Comparison of ENCODE assay signal across 27 mouse cellular contexts in genomic region chr2:92632027-92632426, GRCm38 (mm10). TPM values are rescaled to one million over a fixed set of nuclear protein-coding genes. Genes with fewer than 3 reads are reported as not detected.
DNase-seq lines count a peak whose midpoint lies in the region; ATAC-seq lines count a peak whose summit lies in the region.
"Had no signal": no experiment of that assay in that cellular context is flagged by ENCODE, and none has a peak within 500 bp of the region (broad histone marks: within the 10 kb centered on the region; RNA-seq: fewer than 3 reads in every experiment).

No protein-coding gene starts in this region.

- peak; percentile 64 for ATAC-seq in hindbrain, embryonic 16.5 days
- no peak for ATAC-seq in hindbrain, embryonic 11.5 days (ENCODE audit: low FRiP score)
- 0 out of 2 replicates have a peak, but pooled peaks have one; percentile 39 for ATAC-seq in midbrain, embryonic 15.5 days (replicated peaks)
- ATAC-seq in liver, embryonic 11.5 days (replicated peaks; ENCODE audit: low FRiP score), result no peak
- ATAC-seq: activated CD4-positive, CD25-positive, alpha-beta regulatory T cell, adult 4 months; CD4-positive, CD25-positive, alpha-beta regulatory T cell, adult 4 months; forebrain, embryonic 13.5 days; forebrain, embryonic 16.5 days; inflammation-experienced regulatory T-cells, adult 6 months; intestine, embryonic 16.5 days had no signal

- no peaks in the 10 kb centered on the region for H3K27me3 ChIP-seq in hindbrain, embryonic 16.5 days (replicated peaks; ENCODE audit: control insufficient read depth, insufficient read depth, low read length)
- no peaks in the 10 kb centered on the region for H3K27me3 ChIP-seq in hindbrain, embryonic 11.5 days (ENCODE audit: control insufficient read depth, insufficient read depth, low read length)
- H3K27me3 ChIP-seq in midbrain, embryonic 15.5 days (replicated peaks), result no peaks in the 10 kb centered on the region
- no peaks in the 10 kb centered on the region for H3K27me3 ChIP-seq in midbrain, embryonic 10.5 days (ENCODE audit: low read depth, poor library complexity, severe bottlenecking)
- no peaks in the 10 kb centered on the region for H3K27me3 ChIP-seq in liver, embryonic 11.5 days (replicated peaks; ENCODE audit: control insufficient read depth, insufficient read depth, low read length)
- H3K27me3 ChIP-seq: forebrain, embryonic 13.5 days; heart, embryonic 13.5 days; hindbrain, embryonic 13.5 days had no signal

- H3K4me1 ChIP-seq in hindbrain, embryonic 16.5 days (ENCODE audit: control insufficient read depth, insufficient read depth, low read depth, low read length), result no peaks in the 10 kb centered on the region; the same call in 1 of the 2 replicates
- no peaks in the 10 kb centered on the region for H3K4me1 ChIP-seq in hindbrain, embryonic 11.5 days (replicated peaks; ENCODE audit: control insufficient read depth, insufficient read depth, low read length)
- peaks cover 5% of the 10 kb centered on the region for H3K4me1 ChIP-seq in midbrain, embryonic 15.5 days
- H3K4me1 ChIP-seq in midbrain, embryonic 10.5 days, result peaks cover 9% of the 10 kb centered on the region; the same call in 1 of the 2 replicates
- no peaks in the 10 kb centered on the region for H3K4me1 ChIP-seq in liver, embryonic 11.5 days (replicated peaks; ENCODE audit: control insufficient read depth, insufficient read depth, low read length)
- H3K4me1 ChIP-seq: forebrain, embryonic 13.5 days; heart, embryonic 10.5 days; heart, embryonic 13.5 days had no signal

- H3K27ac ChIP-seq in hindbrain, embryonic 16.5 days (ENCODE audit: low read depth, low read length), result no peak overlapping the region
- no peak overlapping the region for H3K27ac ChIP-seq in hindbrain, embryonic 11.5 days (ENCODE audit: low read depth, low read length)
- no peak overlapping the region for H3K27ac ChIP-seq in midbrain, embryonic 15.5 days
- H3K27ac ChIP-seq in midbrain, embryonic 10.5 days (replicated peaks), result no peak overlapping the region
- no peak overlapping the region for H3K27ac ChIP-seq in liver, embryonic 11.5 days (ENCODE audit: low read depth, low read length)
- H3K27ac ChIP-seq: forebrain, embryonic 10.5 days; forebrain, embryonic 13.5 days; heart, adult 2 months; heart, embryonic 10.5 days; heart, embryonic 13.5 days; hindbrain, embryonic 13.5 days had no signal

- WGBS in hindbrain, embryonic 16.5 days, result 34% methylated on average over 1 of the region's 1 CpGs
- 65% methylated on average over 1 of the region's 1 CpGs for WGBS in hindbrain, embryonic 11.5 days
- whole genome bisulfite sequencing in midbrain, embryonic 15.5 days, result 49% methylated on average over 1 of the region's 1 CpGs
- 75% methylated on average over 1 of the region's 1 CpGs for WGBS in midbrain, embryonic 10.5 days
- WGBS in liver, embryonic 11.5 days, result 66% methylated on average over 1 of the region's 1 CpGs

- no peaks in the 10 kb centered on the region for H3K9me3 ChIP-seq in hindbrain, embryonic 16.5 days (ENCODE audit: control insufficient read depth, low read length)
- no peaks in the 10 kb centered on the region for H3K9me3 ChIP-seq in hindbrain, embryonic 11.5 days (ENCODE audit: control insufficient read depth, low read length)
- H3K9me3 ChIP-seq in midbrain, embryonic 15.5 days, result no peaks in the 10 kb centered on the region
- H3K9me3 ChIP-seq in midbrain, embryonic 10.5 days (replicated peaks), result no peaks in the 10 kb centered on the region
- H3K9me3 ChIP-seq in liver, embryonic 11.5 days (ENCODE audit: control insufficient read depth, low read length), result no peaks in the 10 kb centered on the region
- H3K9me3 ChIP-seq: forebrain, embryonic 10.5 days; forebrain, embryonic 13.5 days; heart, embryonic 10.5 days; heart, embryonic 13.5 days; hindbrain, embryonic 13.5 days had no signal

- no peaks in the 10 kb centered on the region for H3K36me3 ChIP-seq in hindbrain, embryonic 16.5 days (ENCODE audit: control insufficient read depth, insufficient read depth, low read length)
- no peaks in the 10 kb centered on the region for H3K36me3 ChIP-seq in hindbrain, embryonic 11.5 days (ENCODE audit: control insufficient read depth, insufficient read depth, low read length)
- no peaks in the 10 kb centered on the region for H3K36me3 ChIP-seq in midbrain, embryonic 15.5 days (replicated peaks)
- no peaks in the 10 kb centered on the region for H3K36me3 ChIP-seq in midbrain, embryonic 10.5 days
- no peaks in the 10 kb centered on the region for H3K36me3 ChIP-seq in liver, embryonic 11.5 days (ENCODE audit: control insufficient read depth, insufficient read depth, low read length)
- H3K36me3 ChIP-seq: forebrain, embryonic 10.5 days; heart, embryonic 10.5 days; heart, embryonic 13.5 days; hindbrain, embryonic 13.5 days had no signal

- H3K4me3 ChIP-seq in hindbrain, embryonic 16.5 days (ENCODE audit: low read length), result no peak overlapping the region
- H3K4me3 ChIP-seq in hindbrain, embryonic 11.5 days (ENCODE audit: low read depth, low read length), result no peak overlapping the region
- no peak overlapping the region for H3K4me3 ChIP-seq in midbrain, embryonic 15.5 days
- H3K4me3 ChIP-seq in midbrain, embryonic 10.5 days, result no peak overlapping the region
- no peak overlapping the region for H3K4me3 ChIP-seq in liver, embryonic 11.5 days (ENCODE audit: low read depth, low read length)
- H3K4me3 ChIP-seq: forebrain, embryonic 10.5 days; forebrain, embryonic 13.5 days; heart, adult 2 months; heart, embryonic 10.5 days; heart, embryonic 13.5 days; hindbrain, embryonic 13.5 days had no signal

- no peak overlapping the region for H3K9ac ChIP-seq in hindbrain, embryonic 16.5 days (ENCODE audit: low read depth, low read length)
- H3K9ac ChIP-seq in hindbrain, embryonic 11.5 days (ENCODE audit: low read depth, low read length), result no peak overlapping the region
- H3K9ac ChIP-seq in midbrain, embryonic 15.5 days, result no peak overlapping the region
- H3K9ac ChIP-seq in liver, embryonic 11.5 days (ENCODE audit: low read depth, low read length), result no peak overlapping the region
- H3K9ac ChIP-seq: forebrain, embryonic 13.5 days; heart, embryonic 13.5 days; hindbrain, embryonic 13.5 days had no signal

- no peak overlapping the region for H3K4me2 ChIP-seq in hindbrain, embryonic 16.5 days (ENCODE audit: low read length)
- no peak overlapping the region for H3K4me2 ChIP-seq in hindbrain, embryonic 11.5 days (replicated peaks; ENCODE audit: low read depth, low read length)
- H3K4me2 ChIP-seq in midbrain, embryonic 15.5 days, result no peak overlapping the region
- H3K4me2 ChIP-seq in liver, embryonic 11.5 days, result no peak overlapping the region
- H3K4me2 ChIP-seq: forebrain, embryonic 13.5 days; heart, embryonic 13.5 days; hindbrain, embryonic 13.5 days had no signal

- DNase-seq in hindbrain, embryonic 11.5 days (ENCODE audit: low spot score), result no peak
- DNase-seq in midbrain, embryonic 10.5 days (ENCODE audit: low spot score), result no peak
- DNase-seq in R1 (ENCODE audit: low read depth, low spot score), result peak; percentile 28
- DNase-seq in brain, adult 2 months (ENCODE audit: low read depth, low spot score), result peak; percentile 52
- DNase-seq in liver, embryonic 11.5 days (ENCODE audit: low spot score), result no peak
- DNase-seq: adrenal gland, postnatal 10 days; adrenal gland, postnatal 36 days; cerebellum, adult 18-20 months; cerebellum, adult 9-10 months; cerebellum, postnatal 14 days; gastrocnemius, postnatal 10 days; gastrocnemius, postnatal 36 days; heart, adult 2 months; heart, postnatal 14 days; heart, postnatal 4 days had no signal

RNA-seq across cellular contexts. Expression of gene Chst1, which starts 32.5 kb away (rescaled TPM):
- polyA plus RNA-seq in hindbrain, embryonic 16.5 days (2015; fragmentation: Nextera tagmentation; extraction: Ambion mirVana), result 31.9 and 33.2 TPM in 2 replicates
- 3.9 and 4.3 TPM in 2 replicates for polyA plus RNA-seq in hindbrain, embryonic 11.5 days (2014; fragmentation: Nextera tagmentation; extraction: Ambion mirVana)
- polyA plus RNA-seq in midbrain, embryonic 15.5 days (2015; fragmentation: Nextera tagmentation; extraction: Ambion mirVana), result 48.0 and 49.6 TPM in 2 replicates
- 5.1 and 5.7 TPM in 2 replicates for polyA plus RNA-seq in midbrain, embryonic 10.5 days (2016; fragmentation: Nextera tagmentation; extraction: Ambion mirVana)
- polyA plus RNA-seq in liver, embryonic 11.5 days (2014; fragmentation: Nextera tagmentation; extraction: Ambion mirVana), result 1.1 TPM in 2 replicates
- polyA plus RNA-seq: inflammation-experienced regulatory T-cells, adult 6 months had no signal

Comparison
In these comparisons a context has a peak if more than half of its experiments do, and no peak if none do; other contexts are left out.
1. ATAC-seq: peak in hindbrain, embryonic 16.5 days (single experiment) and midbrain, embryonic 15.5 days (single experiment); none in hindbrain, embryonic 11.5 days (single experiment) and liver, embryonic 11.5 days (single experiment).
2. DNase-seq: peak in R1 (single experiment) and brain, adult 2 months (single experiment); none in hindbrain, embryonic 11.5 days (single experiment), midbrain, embryonic 10.5 days (single experiment) and liver, embryonic 11.5 days (single experiment).